Mouse (Mus musculus) left cerebral cortex, adult 9 months (tissue): ENCODE data around the gene Olfml2b.

Source experiments
- DNase-seq, 2 experiments: peaks; one replicate each; pipeline ENCODE4 v3.0.0; 2022; ENCODE audit warnings: low spot score in 2 of 2

Gene Olfml2b

DNA sequence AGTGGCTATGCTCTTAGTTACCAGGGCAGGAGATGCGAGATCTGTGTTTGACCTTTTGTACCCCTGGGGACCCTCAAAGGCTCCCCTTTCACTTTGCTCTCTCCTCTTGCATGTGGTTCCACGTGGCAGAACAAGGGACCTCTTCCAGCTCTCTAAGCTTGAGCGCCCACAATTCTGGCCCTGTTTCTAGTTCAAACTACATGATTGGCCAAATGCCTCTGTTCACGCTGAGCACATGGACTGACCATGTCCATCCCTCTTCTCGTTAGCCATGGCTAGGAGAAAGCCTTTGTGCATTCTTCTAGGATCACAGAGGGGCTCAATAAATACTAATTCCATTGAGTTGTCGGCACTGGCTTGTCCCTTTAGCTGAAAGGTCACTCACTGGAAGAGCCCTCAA lies 51.0 kb downstream of the Olfml2b start:
- no peak for DNase-seq

DNA sequence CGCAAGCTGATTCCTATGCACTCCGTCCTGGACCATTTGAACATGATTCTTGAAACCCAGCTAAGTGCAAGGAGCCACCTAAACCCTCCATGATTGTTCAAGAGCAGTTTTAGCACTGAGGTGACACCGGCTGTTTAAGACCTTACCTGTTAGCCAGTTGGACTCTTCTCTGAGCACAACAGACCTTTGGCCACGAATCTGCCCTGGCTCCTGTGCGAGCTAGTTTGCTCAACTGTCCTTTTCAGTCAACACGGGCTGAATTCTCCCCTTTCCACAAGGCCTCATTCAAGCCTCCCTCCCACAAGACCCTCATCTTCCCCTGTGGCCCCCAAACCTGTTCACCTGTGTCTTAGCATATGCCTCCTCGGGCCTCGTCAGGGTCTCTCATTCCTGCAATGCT lies 52.7 kb downstream of the Olfml2b start:
- no peak for DNase-seq

DNA sequence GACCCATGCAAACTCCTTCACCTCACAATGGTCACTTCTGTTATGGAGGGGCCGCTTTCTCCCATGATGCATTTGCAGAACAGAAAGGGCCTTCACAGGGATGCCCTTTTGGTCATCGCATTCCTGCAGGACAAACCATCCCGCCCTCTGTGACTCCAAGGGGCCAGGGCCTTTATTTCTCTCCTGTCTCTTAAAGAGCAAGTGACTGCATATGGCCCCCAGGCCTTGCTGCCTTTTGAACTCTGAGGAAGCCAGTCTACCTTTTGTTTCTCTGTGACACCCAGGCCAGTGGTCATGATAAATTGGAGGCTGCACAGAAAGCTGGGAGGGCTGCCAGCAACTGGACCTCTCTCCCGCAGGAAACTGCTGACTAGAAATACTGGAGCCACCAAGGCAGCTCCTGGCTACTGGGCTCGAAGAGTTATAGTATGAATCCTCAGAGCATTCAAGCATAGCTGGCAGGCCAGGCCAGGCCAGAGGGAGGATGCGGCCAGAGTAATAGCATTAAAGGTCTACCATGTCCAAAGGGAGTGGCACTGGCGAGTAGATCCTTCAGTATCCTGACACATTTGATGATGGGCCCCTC lies 53.5 kb downstream of the Olfml2b start:
- no peak for DNase-seq

DNA sequence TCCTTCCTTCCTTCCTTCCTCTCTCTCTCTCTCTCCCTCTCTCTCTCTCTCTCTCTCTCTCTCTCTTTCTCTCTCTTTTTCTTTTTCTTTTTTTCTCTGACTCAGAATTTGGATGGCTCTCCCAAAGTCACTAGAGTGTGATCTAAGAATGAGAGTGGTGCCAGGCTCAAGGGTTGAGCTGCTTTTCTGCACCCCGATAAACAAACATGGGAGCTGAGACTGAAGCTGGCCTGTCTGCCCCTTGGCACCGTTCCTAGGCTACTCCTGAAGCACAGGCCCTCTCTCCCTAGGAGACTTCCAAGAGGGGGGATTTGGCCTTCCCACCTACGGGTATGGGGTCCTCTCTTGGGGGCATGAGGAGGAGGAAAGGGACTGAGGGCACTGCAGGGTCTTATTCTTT lies 54.4 kb downstream of the Olfml2b start:
- no peak for DNase-seq

DNA sequence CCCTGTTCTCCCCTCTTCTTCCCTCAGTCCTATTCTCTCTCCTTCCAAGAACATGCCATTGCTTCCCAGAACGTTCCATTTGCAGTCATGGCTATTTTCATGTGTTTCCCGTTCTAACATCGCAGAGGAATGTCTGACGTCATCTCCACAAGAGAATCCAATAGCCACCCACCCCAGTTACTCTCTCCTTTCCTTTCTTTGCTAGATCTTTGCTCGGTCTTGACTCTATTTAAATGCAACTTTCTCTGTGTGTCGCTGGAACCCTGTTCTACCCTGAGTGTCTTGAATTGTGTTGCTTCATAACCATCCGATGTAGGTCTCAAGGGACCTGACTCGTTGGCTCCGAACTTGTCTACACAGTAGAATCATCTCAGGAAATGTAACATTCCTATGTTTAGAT lies 55.2 kb downstream of the Olfml2b start:
- no peak for DNase-seq

DNA sequence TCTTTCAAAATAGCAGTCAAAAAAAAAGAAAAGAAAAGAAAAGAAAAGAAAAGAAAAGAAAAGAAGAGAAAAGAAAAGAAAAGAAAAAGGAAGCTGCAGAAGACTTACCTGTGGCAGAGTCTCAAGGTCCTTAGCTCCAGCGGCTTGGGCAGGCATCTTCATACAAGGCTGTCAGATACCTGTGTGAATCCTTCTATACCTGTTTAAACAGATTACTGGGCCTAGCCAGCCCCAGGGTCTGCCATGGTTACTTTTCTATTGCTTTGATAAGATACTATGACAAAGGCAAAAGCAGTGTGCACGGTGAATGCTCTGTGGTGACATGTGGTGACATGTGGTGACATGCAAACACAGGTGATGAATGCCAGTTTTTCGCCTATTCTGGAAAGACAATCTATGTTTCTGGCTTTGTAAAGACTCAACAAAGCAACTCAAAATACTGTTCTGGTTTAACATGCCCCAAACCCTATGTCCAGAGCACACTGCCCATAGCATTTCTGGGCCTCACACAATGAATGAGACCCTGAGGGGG lies 56.2 kb downstream of the Olfml2b start:
- no peak for DNase-seq

DNA sequence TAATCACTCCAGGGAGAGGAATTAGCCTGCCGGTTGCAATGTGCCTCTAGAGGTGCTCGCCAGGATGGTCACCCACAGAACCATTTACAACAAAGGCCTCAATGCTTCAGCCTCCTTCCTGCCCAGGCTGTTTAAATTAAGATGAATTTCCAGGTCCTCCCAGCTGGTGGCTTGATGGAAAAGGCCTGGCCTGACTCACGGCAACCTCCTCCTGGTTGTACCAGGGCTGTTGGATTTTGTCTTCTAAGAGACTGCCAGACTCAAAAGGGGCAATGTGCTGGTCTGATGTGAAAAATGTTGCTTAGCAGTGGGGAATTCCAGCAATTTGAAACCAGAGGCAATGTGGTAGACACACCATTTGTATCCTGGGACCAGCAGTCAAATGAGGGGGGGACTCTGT lies 56.8 kb downstream of the Olfml2b start:
- DNase-seq = no peak

DNA sequence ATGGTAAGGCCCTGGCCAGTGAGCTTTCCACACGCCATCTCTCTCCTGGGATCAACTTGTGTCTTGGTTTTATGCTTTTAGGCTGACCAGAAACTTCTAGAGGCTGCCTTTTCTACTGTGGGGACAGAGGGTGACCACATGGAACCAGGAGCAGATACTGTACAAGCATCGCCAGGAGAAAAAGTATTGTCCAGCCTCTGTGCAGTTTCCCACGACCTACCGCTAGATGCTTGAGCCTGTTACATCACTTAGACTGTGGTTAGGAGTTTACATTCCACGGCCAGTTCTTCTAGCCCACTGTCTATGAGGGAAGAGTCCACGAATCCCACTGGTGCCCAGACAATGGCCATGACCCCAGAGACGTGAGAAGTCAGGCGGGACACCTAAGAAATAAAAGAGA lies 57.2 kb downstream of the Olfml2b start:
- no peak for DNase-seq

DNA sequence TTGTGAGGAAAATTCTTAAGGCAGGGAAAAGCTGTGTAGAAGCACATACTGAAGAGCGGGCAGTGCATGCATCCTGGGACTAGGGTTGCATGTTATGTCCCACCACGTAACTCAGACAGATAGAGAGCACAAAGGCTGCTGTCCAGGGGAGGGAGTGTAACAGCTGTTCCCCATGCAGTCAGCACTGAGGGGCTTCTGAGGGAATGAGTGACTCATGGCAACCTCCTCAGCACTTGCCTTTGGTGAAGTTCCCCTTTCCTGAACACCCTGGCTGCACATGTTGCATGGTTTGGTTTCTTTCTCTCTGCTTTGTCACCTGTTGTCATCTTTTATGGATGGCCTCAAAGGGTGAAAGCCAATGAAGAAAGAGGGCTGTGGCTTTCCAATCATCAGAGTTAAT lies 57.9 kb downstream of the Olfml2b start:
- no peak for DNase-seq

DNA sequence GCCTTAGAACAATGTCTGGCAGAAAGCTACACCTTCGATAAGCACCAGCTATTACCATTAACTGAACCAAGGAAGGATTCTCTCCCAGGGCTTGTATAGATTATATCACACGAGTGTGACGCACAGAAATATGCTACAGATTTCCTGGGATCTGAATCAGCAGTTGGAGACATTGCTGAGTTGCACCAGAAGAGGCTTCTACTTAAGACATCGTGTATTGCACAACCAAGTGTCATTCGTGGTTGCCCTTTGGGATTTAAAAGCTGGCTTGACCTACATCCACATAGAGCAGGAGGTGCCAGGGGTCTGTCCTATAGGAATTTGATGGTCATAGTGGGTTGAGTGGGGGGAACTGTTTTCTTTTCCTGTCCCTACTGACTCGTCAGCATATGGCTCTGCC lies 58.6 kb downstream of the Olfml2b start:
- DNase-seq = no peak

DNA sequence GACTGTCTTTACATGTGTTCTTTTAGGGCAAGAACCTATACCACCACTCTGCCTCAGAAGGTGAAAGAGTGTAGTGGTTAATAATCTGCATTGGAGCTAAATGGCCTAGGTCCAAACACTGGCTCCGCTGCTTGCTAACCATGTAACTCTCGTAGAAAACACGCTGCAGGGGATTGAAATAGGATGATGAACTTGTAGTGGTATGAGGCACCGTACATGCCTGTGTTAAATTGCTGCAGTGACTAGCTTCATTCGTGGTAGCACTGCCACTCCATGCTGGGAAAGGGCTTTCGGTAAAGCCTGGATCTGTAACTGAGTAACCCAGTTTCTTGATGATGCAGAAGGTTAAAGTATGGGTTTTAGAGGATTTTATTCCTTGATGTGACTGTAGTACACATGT lies 59.8 kb downstream of the Olfml2b start:
- no peak for DNase-seq

DNA sequence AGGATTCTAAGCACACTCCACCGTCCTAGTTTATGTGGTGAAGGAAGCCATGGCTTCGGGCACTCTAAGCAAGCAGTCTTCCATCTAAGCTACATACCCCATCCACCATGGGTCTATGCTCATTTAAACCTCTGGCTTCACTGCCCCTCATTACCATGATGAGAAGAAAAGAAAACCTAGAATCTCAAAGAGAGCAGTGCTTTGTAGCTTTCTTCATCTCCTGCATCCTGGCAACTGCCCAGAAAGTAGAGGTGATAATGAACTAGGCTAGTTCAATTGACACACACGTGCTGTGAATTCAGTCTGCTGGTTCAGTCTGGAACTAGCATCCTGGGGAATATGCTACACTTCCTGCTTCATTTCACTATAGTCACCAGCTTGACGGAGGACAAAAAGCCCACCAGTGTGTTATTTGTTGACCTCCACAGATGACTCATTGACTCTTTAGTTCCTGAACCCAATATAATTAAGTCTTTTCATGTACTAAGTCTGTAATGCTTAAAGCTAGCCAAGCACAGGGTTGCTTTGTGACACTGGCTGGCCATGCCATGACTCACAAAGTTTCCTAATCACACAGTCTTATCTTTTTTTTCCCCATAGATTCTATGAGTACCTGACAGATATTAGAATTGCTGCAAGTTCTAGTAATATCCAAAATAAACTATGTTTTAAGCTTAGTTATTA lies 60.7 kb downstream of the Olfml2b start:
- DNase-seq = no peak

DNA sequence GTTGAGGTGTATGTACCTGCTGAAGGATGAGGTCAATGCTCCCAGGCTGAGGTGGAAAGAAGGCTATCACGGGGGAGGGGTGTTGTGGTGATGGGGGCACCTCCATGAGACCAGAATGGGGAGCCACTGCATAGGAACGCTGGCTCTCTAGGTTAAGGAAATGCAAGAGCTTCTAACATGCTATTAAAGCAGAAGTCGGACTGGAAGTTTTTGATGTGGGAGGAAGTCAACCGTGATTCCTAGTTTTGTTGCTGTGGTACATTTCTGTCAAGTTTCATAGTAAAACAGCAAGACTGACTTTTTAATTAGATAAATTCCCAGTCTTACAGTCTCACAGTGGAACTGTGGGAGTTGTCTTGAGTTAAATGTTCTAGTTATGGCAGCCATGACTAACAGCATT lies 61.7 kb downstream of the Olfml2b start:
- no peak for DNase-seq

DNA sequence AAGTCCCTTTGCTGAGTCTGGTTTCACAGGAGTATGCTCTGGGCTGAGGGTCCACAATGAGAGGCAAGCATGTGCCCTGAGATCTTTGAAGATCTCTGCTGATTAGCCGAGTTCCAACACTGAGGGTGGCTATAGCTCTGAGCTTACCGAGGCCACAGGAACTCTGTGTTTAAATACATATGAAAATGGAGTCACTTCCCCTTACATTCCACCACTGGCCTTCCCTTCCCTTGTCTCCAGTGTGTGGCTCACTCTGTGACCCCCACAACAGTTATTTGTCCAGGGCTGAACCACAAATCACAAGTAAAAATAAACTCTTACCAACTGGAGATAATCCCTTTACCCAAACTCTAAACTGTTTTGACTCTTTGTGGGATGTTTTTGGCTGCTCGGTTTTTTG lies 64.7 kb downstream of the Olfml2b start:
- DNase-seq = no peak

DNA sequence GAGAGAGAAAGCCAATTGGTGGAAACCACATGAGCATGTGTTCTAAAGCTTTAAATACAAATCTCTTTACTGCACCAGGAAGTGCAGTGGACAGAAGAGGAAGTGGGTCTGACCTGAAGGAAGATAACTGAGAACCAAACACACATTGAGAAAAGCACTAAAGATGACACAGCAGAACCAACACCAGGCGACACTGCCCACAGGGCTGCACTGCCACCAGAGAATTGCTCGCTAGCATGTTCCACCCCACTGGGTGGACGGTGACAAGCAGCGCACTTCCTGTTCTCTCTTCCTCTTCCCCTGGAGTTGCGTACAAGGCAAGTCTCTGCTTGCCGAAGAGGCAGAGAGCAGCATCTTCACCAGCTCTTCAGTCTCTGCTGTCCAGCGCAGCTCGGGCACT lies 65.1 kb downstream of the Olfml2b start:
- DNase-seq = peak; percentile 24 to 25

DNA sequence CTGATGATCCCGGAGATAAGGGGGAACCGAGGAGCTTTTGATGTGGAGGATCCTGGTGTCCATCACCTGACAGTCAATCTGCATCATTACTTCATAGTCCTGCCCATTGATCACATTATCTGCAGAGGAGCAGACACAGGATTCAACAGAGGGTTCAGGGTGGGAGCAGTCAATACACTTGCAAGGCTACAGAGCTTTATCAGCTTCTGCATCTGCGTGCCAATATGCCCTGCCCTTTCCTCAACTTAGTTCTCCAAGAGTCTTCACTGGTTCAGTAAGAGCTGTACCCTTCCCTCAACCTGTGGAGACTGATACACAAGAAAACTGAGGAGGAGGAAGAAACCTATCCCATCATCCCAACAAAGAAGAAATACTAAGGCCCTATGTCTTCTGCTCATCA lies 65.6 kb downstream of the Olfml2b start:
- DNase-seq = no peak

DNA sequence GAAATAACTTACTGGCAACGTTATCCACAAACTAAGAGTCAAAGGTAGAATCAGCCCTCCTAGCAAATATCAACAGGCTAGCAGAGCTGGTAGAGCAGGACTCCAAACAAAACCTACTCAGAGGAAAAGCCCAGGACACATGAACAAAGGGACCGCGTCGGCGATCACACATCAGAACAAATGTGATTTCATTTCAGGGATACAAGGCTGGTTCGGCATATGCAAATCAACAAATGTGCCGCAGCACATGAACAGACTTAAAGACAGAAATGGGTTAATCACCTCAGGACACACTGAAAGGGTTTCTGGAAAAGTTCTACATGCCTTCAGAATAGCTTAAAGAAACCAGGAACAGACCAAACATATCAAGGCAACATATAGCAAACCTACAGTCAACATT lies 67.4 kb downstream of the Olfml2b start:
- no peak for DNase-seq

DNA sequence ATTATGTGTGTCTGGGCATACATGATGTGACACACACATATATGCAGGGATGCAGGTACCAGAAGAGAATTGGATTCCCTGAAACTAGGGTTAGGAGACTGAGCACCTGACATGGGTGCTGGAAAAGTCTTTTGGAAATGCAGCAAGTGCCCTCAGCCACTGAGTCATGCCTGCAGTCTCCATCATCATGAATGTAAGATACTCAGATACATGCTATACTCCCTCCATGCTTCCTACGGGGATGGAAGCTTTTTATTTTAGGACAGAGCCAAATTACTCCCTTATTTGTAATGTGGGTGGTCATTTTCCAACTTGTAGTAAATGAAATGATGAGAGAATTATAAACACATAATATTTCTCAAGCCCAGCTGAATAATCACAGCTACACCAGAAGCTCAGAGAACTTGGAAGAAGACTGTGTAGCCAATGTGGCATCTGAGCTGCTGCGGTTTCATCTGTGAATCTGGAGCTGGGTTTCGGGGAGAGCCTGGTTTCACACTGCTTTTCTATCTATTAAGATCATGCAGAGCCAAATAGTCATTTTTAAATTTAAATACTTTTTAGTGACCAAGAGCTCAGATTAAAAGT lies 73.0 kb downstream of the Olfml2b start:
- no peak for DNase-seq

DNA sequence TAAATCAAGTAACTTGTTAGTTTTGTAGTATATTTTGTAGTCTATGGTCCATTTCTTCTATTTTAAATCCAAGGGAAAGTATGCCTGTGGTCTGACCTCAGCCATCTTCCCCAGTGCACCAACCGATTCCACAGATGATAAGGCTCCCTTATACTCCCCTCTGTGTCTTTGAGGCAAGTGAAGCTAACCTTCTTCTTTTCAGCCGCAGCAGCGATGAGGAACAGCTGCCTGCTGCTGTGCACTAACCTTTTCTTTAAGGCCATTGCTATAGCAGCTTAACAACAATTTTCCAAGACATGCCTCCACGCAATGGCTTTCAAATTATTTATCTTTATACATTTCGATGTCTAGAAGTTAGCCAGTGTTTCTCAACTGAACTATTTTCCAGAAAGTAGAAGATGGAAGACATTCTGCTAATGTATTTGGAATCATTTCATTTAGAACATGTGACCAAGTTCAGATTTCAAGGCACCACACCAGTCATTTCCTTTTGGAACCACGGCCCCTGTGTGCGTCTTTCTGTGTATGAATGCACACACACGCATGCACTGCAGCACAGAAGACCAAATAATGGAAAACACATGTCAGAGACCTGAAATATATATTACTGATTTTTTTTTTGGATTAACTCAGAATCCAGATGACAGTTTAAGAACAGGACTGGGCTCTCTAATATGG lies 73.9 kb downstream of the Olfml2b start:
- DNase-seq = no peak

DNA sequence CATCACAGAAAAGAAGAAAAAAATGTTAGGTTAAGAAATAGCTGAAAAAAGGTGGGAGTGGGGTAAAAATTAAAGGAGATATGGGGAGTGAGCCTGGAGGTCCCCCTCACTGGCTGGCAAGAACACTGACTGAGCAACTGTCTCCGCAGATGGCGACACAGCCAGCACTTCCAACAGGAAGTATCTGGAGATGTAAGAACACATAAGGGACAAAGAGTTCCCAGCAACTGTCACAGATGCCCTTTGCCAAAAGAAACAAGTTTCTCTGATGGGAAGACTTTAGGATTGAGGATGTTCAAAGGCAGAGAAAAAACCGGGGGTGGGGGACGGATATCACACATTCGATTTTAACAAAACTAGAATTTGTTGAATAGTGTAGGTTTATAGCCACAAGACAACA lies 77.2 kb downstream of the Olfml2b start:
- DNase-seq = peak in 1 of 2 experiments; percentile 25

DNA sequence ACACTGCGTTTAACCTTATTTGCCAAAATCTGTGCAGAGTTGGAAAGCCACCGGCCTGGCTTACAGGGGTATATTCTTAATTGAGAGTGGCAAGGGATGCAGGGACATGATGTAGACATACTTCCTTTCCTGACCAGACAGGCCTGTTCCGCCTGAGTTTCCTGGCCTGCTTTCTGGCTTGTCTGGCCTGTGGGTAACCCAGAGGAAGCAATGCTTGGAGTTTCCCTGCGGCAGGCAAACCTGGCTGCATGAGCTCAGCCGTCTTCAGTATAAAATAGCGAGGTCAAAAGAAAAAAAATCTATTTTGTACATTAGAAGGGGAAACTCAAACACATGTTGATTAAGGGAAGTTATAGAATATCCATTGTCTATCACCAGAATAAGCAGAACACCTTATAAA lies 84.2 kb downstream of the Olfml2b start:
- DNase-seq = no peak

DNA sequence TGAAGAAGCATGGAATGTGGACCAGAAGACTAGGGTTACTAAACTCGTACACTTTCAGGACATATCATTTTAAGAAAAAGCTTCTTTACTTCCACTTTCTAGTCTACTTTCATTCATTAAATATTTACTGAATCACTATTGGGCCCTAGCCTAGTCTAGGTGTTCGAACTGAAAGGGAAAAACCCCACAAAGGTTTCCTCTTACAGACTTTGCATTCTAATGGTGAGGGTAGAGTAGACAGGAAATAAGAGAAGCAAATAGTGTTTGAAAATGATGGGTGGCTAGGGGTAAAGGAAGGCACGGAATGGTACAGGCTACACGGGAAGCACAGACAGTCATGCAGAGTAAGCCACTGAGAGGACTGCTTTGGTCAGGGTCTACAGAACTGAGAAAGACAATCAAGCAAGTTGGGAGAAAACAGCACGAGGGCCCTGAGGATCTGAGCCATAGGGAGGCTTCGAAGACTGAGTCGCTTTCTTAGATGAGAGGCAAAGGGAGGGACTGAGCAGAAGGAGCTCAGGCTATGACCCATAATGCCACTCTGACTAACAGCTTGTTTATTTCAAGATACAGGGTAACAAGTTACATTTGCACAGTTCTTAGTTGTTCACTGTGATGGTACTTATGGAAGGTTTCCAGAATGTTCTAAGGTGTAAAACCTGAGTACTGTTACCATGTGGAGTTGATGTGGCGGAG lies 85.1 kb downstream of the Olfml2b start:
- DNase-seq = no peak
